Mouse (Mus musculus) midbrain, embryonic 13.5 days (tissue): ENCODE measurements at regions not wholly inside any gene's neighbourhood (a gene's known extent, or its start where the extent isn't known, plus 50 kb on each side); places are given as distances from the start of the nearest gene placed in this dataset.

Experiments
- ATAC-seq: fragments of 200-750 bp; cut with Nextera tagmentation; 2 replicates; pipeline ENCODE4 v1.8.0; 2017; ENCODE audit warnings: mild to moderate bottlenecking, moderate TSS enrichment, moderate library complexity
- H3K27ac ChIP-seq: fragments of 300-500 bp; sonication (generic); 2 replicates; pipeline ENCODE4 v1.5.1; 2015; ENCODE audit warnings: inconsistent platforms, mild to moderate bottlenecking, moderate library complexity
- H3K27me3 ChIP-seq: fragments of 300-500 bp; sonication (generic); 2 replicates; pipeline ENCODE4 v1.6.1; 2015; ENCODE audit warnings: mild to moderate bottlenecking, inconsistent platforms
- H3K36me3 ChIP-seq: fragments of 300-500 bp; sonication (generic); 2 replicates; pipeline ENCODE4 v1.6.1; 2015; ENCODE audit warnings: mild to moderate bottlenecking, inconsistent platforms
- H3K4me1 ChIP-seq: fragments of 300-500 bp; sonication (generic); replicated peaks from 2 replicates; pipeline ENCODE4 v1.6.1; 2015; ENCODE audit warnings: inconsistent platforms
- H3K4me2 ChIP-seq: fragments of 300-500 bp; sonication (generic); replicated peaks from 2 replicates; pipeline ENCODE4 v1.6.1; 2015; ENCODE audit warnings: moderate library complexity, mild to moderate bottlenecking, inconsistent platforms
- H3K4me3 ChIP-seq: fragments of 300-500 bp; sonication (generic); replicated peaks from 2 replicates; pipeline ENCODE4 v1.5.1; 2015; ENCODE audit warnings: mild to moderate bottlenecking, inconsistent platforms
- H3K9ac ChIP-seq: fragments of 300-500 bp; sonication (generic); replicated peaks from 2 replicates; pipeline ENCODE4 v1.6.1; 2015; ENCODE audit warnings: mild to moderate bottlenecking, inconsistent platforms
- H3K9me3 ChIP-seq: fragments of 300-500 bp; sonication (generic); 2 replicates; pipeline ENCODE4 v1.6.1; 2016; ENCODE audit warnings: mild to moderate bottlenecking, inconsistent platforms
- WGBS: fragments of 180-500 bp; shearing (Covaris S2); methylation state at CpG from one replicate; pipeline ENCODE4 v1.1.7; 2015; 5-methylcytosine and 5-hydroxymethylcytosine counted together

GRCm38 (mm10) chr10:122544096-122544720 is 95.9 kb downstream of the Avpr1a start:
- H3K4me1 ChIP-seq, result no peaks in the 10 kb centered on the region
- H3K9me3 ChIP-seq, result no peaks in the 10 kb centered on the region
- 33% methylated on average over 16 of the region's 16 CpGs for WGBS
- H3K27ac ChIP-seq, result no peak overlapping the region
- ATAC-seq, result peak; percentile 62; the same call in 1 of the 2 replicates
- peak overlapping the region; percentile 24 for H3K4me3 ChIP-seq
- no peak overlapping the region for H3K9ac ChIP-seq
- H3K27me3 ChIP-seq, result no peaks in the 10 kb centered on the region
- peak overlapping the region; percentile 45 for H3K4me2 ChIP-seq
- H3K36me3 ChIP-seq, result no peaks in the 10 kb centered on the region

GRCm38 (mm10) chr10:122545029-122545428 is 96.7 kb downstream of the Avpr1a start:
- H3K36me3 ChIP-seq, result no peaks in the 10 kb centered on the region
- H3K9ac ChIP-seq, result no peak overlapping the region
- 70% methylated on average over 6 of the region's 6 CpGs for WGBS
- no peak for ATAC-seq
- H3K27ac ChIP-seq, result no peak overlapping the region
- no peaks in the 10 kb centered on the region for H3K9me3 ChIP-seq
- no peaks in the 10 kb centered on the region for H3K27me3 ChIP-seq
- no peak overlapping the region for H3K4me2 ChIP-seq
- H3K4me1 ChIP-seq, result no peaks in the 10 kb centered on the region
- no peak overlapping the region for H3K4me3 ChIP-seq

- no peaks in the 10 kb centered on the region for H3K27me3 ChIP-seq
- no peaks in the 10 kb centered on the region; the same call in 1 of the 2 replicates for H3K4me1 ChIP-seq
- 87% methylated on average over 5 of the region's 5 CpGs for WGBS
- H3K4me3 ChIP-seq, result no peak overlapping the region
- H3K36me3 ChIP-seq, result no peaks in the 10 kb centered on the region
- H3K9me3 ChIP-seq, result no peaks in the 10 kb centered on the region
- no peak overlapping the region for H3K9ac ChIP-seq
- no peak for ATAC-seq
- H3K4me2 ChIP-seq, result no peak overlapping the region
- H3K27ac ChIP-seq, result no peak overlapping the region
Measured at GRCm38 (mm10) chr10:122551586-122551985, 103.3 kb downstream of the Avpr1a start.

- Histone ChIP-seq H3K9me3 (no peaks in the 10 kb centered on the region), H3K4me1 (no peaks in the 10 kb centered on the region; the same call in 1 of the 2 replicates), H3K4me3 (no peak overlapping the region), H3K36me3 (no peaks in the 10 kb centered on the region), H3K4me2 (no peak overlapping the region), H3K27ac (no peak overlapping the region), H3K9ac (no peak overlapping the region), H3K27me3 (no peaks in the 10 kb centered on the region)
- 56% methylated on average over 2 of the region's 2 CpGs for WGBS
- peak; percentile 88 for ATAC-seq
Measured at GRCm38 (mm10) chr10:122553124-122553822, 105.0 kb downstream of the Avpr1a start.

- H3K27ac ChIP-seq, result no peak overlapping the region
- no peaks in the 10 kb centered on the region; the same call in 1 of the 2 replicates for H3K4me1 ChIP-seq
- no peaks in the 10 kb centered on the region for H3K9me3 ChIP-seq
- no peak overlapping the region for H3K4me3 ChIP-seq
- H3K4me2 ChIP-seq, result no peak overlapping the region
- no peak overlapping the region for H3K9ac ChIP-seq
- H3K27me3 ChIP-seq, result no peaks in the 10 kb centered on the region
- no peaks in the 10 kb centered on the region for H3K36me3 ChIP-seq
- 77% methylated on average over 2 of the region's 2 CpGs for WGBS
- ATAC-seq, result no peak
Measured at GRCm38 (mm10) chr10:122553851-122554250, 105.6 kb downstream of the Avpr1a start.

- Histone ChIP-seq H3K4me3 (no peak overlapping the region), H3K4me1 (no peaks in the 10 kb centered on the region; the same call in 1 of the 2 replicates), H3K9ac (no peak overlapping the region), H3K27ac (no peak overlapping the region), H3K9me3 (no peaks in the 10 kb centered on the region), H3K27me3 (no peaks in the 10 kb centered on the region), H3K4me2 (no peak overlapping the region), H3K36me3 (no peaks in the 10 kb centered on the region)
- WGBS, result 98% methylated on average over 1 of the region's 1 CpGs
- no peak for ATAC-seq
Measured at GRCm38 (mm10) chr10:122558660-122559059, 110.4 kb downstream of the Avpr1a start.

GRCm38 (mm10) chr10:122560001-122560695 is 111.8 kb downstream of the Avpr1a start:
- ATAC-seq, result no peak
- H3K4me3 ChIP-seq, result no peak overlapping the region
- WGBS, result 85% methylated on average over 10 of the region's 10 CpGs

GRCm38 (mm10) chr10:122561924-122562323 is 113.6 kb downstream of the Avpr1a start:
- Histone ChIP-seq H3K27me3 (no peaks in the 10 kb centered on the region), H3K9me3 (no peaks in the 10 kb centered on the region), H3K4me3 (no peak overlapping the region), H3K4me1 (peaks cover 6% of the 10 kb centered on the region; the same call in 1 of the 2 replicates), H3K36me3 (no peaks in the 10 kb centered on the region), H3K4me2 (no peak overlapping the region), H3K9ac (no peak overlapping the region), H3K27ac (no peak overlapping the region)
- no peak for ATAC-seq
- WGBS, result 67% methylated on average over 3 of the region's 3 CpGs

More at GRCm38 (mm10) chr10:122560001-122560695, 111.8 kb downstream of the Avpr1a start:
- Histone ChIP-seq H3K9me3 (no peaks in the 10 kb centered on the region), H3K36me3 (no peaks in the 10 kb centered on the region), H3K4me1 (peaks cover 6% of the 10 kb centered on the region; the same call in 1 of the 2 replicates), H3K27ac (no peak overlapping the region), H3K27me3 (no peaks in the 10 kb centered on the region), H3K4me2 (no peak overlapping the region), H3K9ac (no peak overlapping the region)

- no peaks in the 10 kb centered on the region for H3K36me3 ChIP-seq
- peaks cover 6% of the 10 kb centered on the region; the same call in 1 of the 2 replicates for H3K4me1 ChIP-seq
- no peak overlapping the region for H3K27ac ChIP-seq
- H3K9ac ChIP-seq, result no peak overlapping the region
- WGBS, result 84% methylated on average over 6 of the region's 6 CpGs
- no peak for ATAC-seq
- H3K4me2 ChIP-seq, result no peak overlapping the region
- no peaks in the 10 kb centered on the region for H3K9me3 ChIP-seq
- no peak overlapping the region for H3K4me3 ChIP-seq
- no peaks in the 10 kb centered on the region for H3K27me3 ChIP-seq
Measured at GRCm38 (mm10) chr10:122562542-122562941, 114.2 kb downstream of the Avpr1a start.

GRCm38 (mm10) chr10:122563973-122564372 is 114.6 kb upstream of the Ppm1h start:
- Histone ChIP-seq H3K36me3 (no peaks in the 10 kb centered on the region), H3K4me1 (peaks cover 6% of the 10 kb centered on the region), H3K4me2 (peak overlapping the region; percentile 27), H3K4me3 (no peak overlapping the region), H3K27ac (peak overlapping the region; percentile 35), H3K9me3 (no peaks in the 10 kb centered on the region), H3K9ac (0 out of 2 replicates have a peak overlapping the region, but pooled peaks have one; percentile 5), H3K27me3 (no peaks in the 10 kb centered on the region)
- 29% methylated on average over 10 of the region's 10 CpGs for WGBS
- peak; percentile 76 for ATAC-seq

- H3K4me2 ChIP-seq, result peak overlapping the region; percentile 27; the same call in 1 of the 2 replicates
- no peak overlapping the region for H3K9ac ChIP-seq
- no peaks in the 10 kb centered on the region for H3K9me3 ChIP-seq
- H3K4me3 ChIP-seq, result no peak overlapping the region
- WGBS, result 82% methylated on average over 10 of the region's 10 CpGs
- ATAC-seq, result no peak
- H3K36me3 ChIP-seq, result no peaks in the 10 kb centered on the region
- H3K27ac ChIP-seq, result peak overlapping the region; percentile 35
- H3K27me3 ChIP-seq, result no peaks in the 10 kb centered on the region
- H3K4me1 ChIP-seq, result peaks cover 7% of the 10 kb centered on the region
Measured at GRCm38 (mm10) chr10:122564473-122564872, 114.1 kb upstream of the Ppm1h start.

- Histone ChIP-seq H3K4me2 (no peak overlapping the region), H3K4me3 (no peak overlapping the region), H3K36me3 (no peaks in the 10 kb centered on the region), H3K9ac (no peak overlapping the region), H3K27me3 (no peaks in the 10 kb centered on the region), H3K9me3 (no peaks in the 10 kb centered on the region), H3K27ac (no peak overlapping the region), H3K4me1 (peaks cover 19% of the 10 kb centered on the region)
- ATAC-seq, result no peak
- WGBS, result 57% methylated on average over 4 of the region's 4 CpGs
Measured at GRCm38 (mm10) chr10:122566601-122567000, 112.0 kb upstream of the Ppm1h start.
